Mouse (Mus musculus): ENCODE measurements around the gene A1cf.
A peak's percentile ranks its signal among the peaks of the same experiment; 100 is the strongest.

A1cf gene

GRCm38 (mm10) chr19:31953799-31954198 is 85.2 kb downstream of the A1cf start:
- no peak for DNase-seq (ENCODE audit: low read depth, low spot score)

- DNase-seq (ENCODE audit: low read depth, low spot score) = no peak
Measured at GRCm38 (mm10) chr19:31954267-31954666, 85.7 kb downstream of the A1cf start.

GRCm38 (mm10) chr19:31954696-31955095 is 86.1 kb downstream of the A1cf start:
- DNase-seq (ENCODE audit: low read depth, low spot score) = no peak

GRCm38 (mm10) chr19:31956359-31956758 is 87.8 kb downstream of the A1cf start:
- DNase-seq (ENCODE audit: low read depth, low spot score) = no peak

GRCm38 (mm10) chr19:31960434-31960833 is 91.9 kb downstream of the A1cf start:
- DNase-seq (ENCODE audit: low read depth, low spot score) = no peak

- no peak for DNase-seq (ENCODE audit: low read depth, low spot score)
Measured at GRCm38 (mm10) chr19:31963147-31963546, 94.6 kb downstream of the A1cf start.

GRCm38 (mm10) chr19:31967933-31968532 is 99.5 kb downstream of the A1cf start:
- no peak for DNase-seq (ENCODE audit: low read depth, low spot score)

- DNase-seq (ENCODE audit: low read depth, low spot score) = no peak
Measured at GRCm38 (mm10) chr19:31971405-31971804, 102.8 kb downstream of the A1cf start.

- DNase-seq (ENCODE audit: low read depth, low spot score) = peak; percentile 72
Measured at GRCm38 (mm10) chr19:31971998-31972397, 103.4 kb downstream of the A1cf start.

GRCm38 (mm10) chr19:31975882-31976281 is 107.3 kb downstream of the A1cf start:
- DNase-seq (ENCODE audit: low read depth, low spot score) = no peak

- no peak for DNase-seq (ENCODE audit: low read depth, low spot score)
Measured at GRCm38 (mm10) chr19:31991057-31991456, 122.5 kb downstream of the A1cf start.

GRCm38 (mm10) chr19:31996916-31997315 is 128.4 kb downstream of the A1cf start:
- DNase-seq (ENCODE audit: low read depth, low spot score) = no peak

Measured in embryo, embryonic 11.5 days (tissue).